Mouse (Mus musculus): ENCODE measurements at regions not wholly inside any gene's neighbourhood (a gene's known extent, or its start where the extent isn't known, plus 50 kb on each side); places are given as distances from the start of the nearest gene placed in this dataset.

DNA sequence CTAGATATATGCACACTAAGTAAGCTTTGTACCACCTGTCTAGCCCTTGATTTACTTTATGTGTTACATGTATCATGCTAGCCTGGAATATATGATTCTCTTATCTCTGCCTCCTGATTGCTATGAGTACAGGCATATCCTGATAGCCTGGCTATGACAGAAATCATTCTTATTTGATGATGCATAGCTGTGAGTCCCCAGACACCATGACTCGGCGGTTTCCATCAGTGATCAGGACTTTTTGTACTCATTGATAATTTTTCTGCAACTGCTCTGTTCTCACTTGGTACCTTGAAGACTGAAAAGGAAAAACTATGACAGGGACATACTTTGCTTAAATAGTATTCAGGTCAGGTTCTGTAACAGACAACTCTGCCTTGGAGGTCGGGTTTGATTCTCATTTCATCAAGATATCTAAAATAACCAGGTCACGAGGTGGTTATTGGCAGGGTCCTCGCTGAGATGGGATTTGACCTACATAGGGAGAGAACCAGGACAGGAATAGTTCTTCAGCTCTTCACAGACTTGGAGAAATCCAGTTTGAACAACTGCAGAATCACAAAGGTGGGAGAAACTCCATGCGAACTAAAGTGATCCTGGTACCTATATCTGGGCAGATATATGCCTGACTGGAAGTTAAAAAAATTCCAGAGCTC, 320.2 kb upstream of the Ubash3b start:
- no peak for TF ChIP-seq CTCF (IDR thresholded peaks at IDR 0.05; ENCODE audit: borderline replicate concordance, insufficient read depth, low read length)
- TF ChIP-seq POLR2A (IDR thresholded peaks at IDR 0.05; ENCODE audit: low read depth, low read length): no peak
